Mouse (Mus musculus) liver, embryonic 11.5 days (tissue): ENCODE measurements around the gene Pah. TPM values are rescaled to one million over a fixed set of nuclear protein-coding genes. Genes with fewer than 3 reads are reported as not detected.

Experiments used
- ATAC-seq: fragments of 200-750 bp; cut with Nextera tagmentation; replicated peaks from 2 replicates; pipeline ENCODE4 v1.8.0; 2017; ENCODE audit warnings: moderate number of reproducible peaks, mild to moderate bottlenecking, moderate TSS enrichment, moderate library complexity; ENCODE audit not compliant: low FRiP score
- DNase-seq: peaks from one replicate; pipeline ENCODE4 v3.0.0-alpha.2; 2017; ENCODE audit warnings: low spot score
- H3K27ac ChIP-seq: fragments of 300-500 bp; sonication (generic); 2 replicates; pipeline ENCODE4 v1.5.1; 2014; ENCODE audit warnings: mild to moderate bottlenecking, low read depth, low read length, control low read depth
- H3K27me3 ChIP-seq: fragments of 300-500 bp; sonication (generic); replicated peaks from 2 replicates; pipeline ENCODE4 v1.6.1; 2014; ENCODE audit warnings: low read length, mixed read lengths; ENCODE audit not compliant: control insufficient read depth, insufficient read depth
- H3K36me3 ChIP-seq: fragments of 300-500 bp; sonication (generic); 2 replicates; pipeline ENCODE4 v1.6.1; 2014; ENCODE audit warnings: mild to moderate bottlenecking, low read length, moderate library complexity, mixed read lengths; ENCODE audit not compliant: control insufficient read depth, insufficient read depth
- H3K4me1 ChIP-seq: fragments of 300-500 bp; sonication (generic); replicated peaks from 2 replicates; pipeline ENCODE4 v1.6.1; 2014; ENCODE audit warnings: low read length, mixed read lengths; ENCODE audit not compliant: control insufficient read depth, insufficient read depth
- H3K4me2 ChIP-seq: fragments of 300-500 bp; sonication (generic); 2 replicates; pipeline ENCODE4 v1.6.1; 2014; ENCODE audit warnings: mild to moderate bottlenecking, control low read depth, moderate library complexity
- H3K4me3 ChIP-seq: fragments of 300-500 bp; sonication (generic); 2 replicates; pipeline ENCODE4 v1.5.1; 2014; ENCODE audit warnings: low read depth, low read length, control low read depth
- H3K9ac ChIP-seq: fragments of 300-500 bp; sonication (generic); 2 replicates; pipeline ENCODE4 v1.6.1; 2014; ENCODE audit warnings: low read depth, low read length, control low read depth
- H3K9me3 ChIP-seq: fragments of 300-500 bp; sonication (generic); 2 replicates; pipeline ENCODE4 v1.6.1; 2016; ENCODE audit warnings: low read length, inconsistent platforms, mixed read lengths; ENCODE audit not compliant: control insufficient read depth
- WGBS: fragments of 180-500 bp; shearing (Covaris S2); extraction: QIAGEN DNeasy Blood & Tissue Kit; methylation state at CpG from one replicate; pipeline ENCODE4 v1.1.7; 2014; 5-methylcytosine and 5-hydroxymethylcytosine counted together
- polyA plus RNA-seq: library from polyadenylated mRNA; unstranded; fragments of >200 nt; fragmentation: Nextera tagmentation; extraction: Ambion mirVana; gene quantifications from 2 replicates; pipeline ENCODE4 v1.2.1, GENCODE M21; 2014

The Pah gene
- polyA plus RNA-seq, 1 experiment from 2014 or later: 4.6 TPM

- H3K9ac ChIP-seq: no peak overlapping the region
- H3K36me3 ChIP-seq: no peaks in the 10 kb centered on the region
- DNase-seq (no peak), ATAC-seq (no peak)
- H3K4me1 ChIP-seq: no peaks in the 10 kb centered on the region
- no peak overlapping the region for H3K4me2 ChIP-seq
- WGBS: 44% methylated on average over 2 of the region's 2 CpGs
- H3K27me3 ChIP-seq: no peaks in the 10 kb centered on the region
- no peak overlapping the region for H3K27ac ChIP-seq
- no peaks in the 10 kb centered on the region for H3K9me3 ChIP-seq
- H3K4me3 ChIP-seq: no peak overlapping the region
Observed at GRCm38 (mm10) chr10:87593916-87594315, 72.3 kb downstream of the Pah start.

- 30% methylated on average over 5 of the region's 5 CpGs for WGBS
- H3K4me3 ChIP-seq: no peak overlapping the region
- no peak overlapping the region for H3K4me2 ChIP-seq
- H3K27me3 ChIP-seq: no peaks in the 10 kb centered on the region
- ATAC-seq (no peak), DNase-seq (no peak)
- no peaks in the 10 kb centered on the region for H3K36me3 ChIP-seq
- H3K9ac ChIP-seq: no peak overlapping the region
- no peaks in the 10 kb centered on the region for H3K9me3 ChIP-seq
- H3K4me1 ChIP-seq: no peaks in the 10 kb centered on the region
- no peak overlapping the region for H3K27ac ChIP-seq
Observed at GRCm38 (mm10) chr10:87596361-87597074, 74.9 kb downstream of the Pah start.

- no peak overlapping the region for H3K4me3 ChIP-seq
- no peak overlapping the region for H3K9ac ChIP-seq
- DNase-seq (no peak), ATAC-seq (no peak)
- H3K36me3 ChIP-seq: no peaks in the 10 kb centered on the region
- H3K27me3 ChIP-seq: no peaks in the 10 kb centered on the region
- no peaks in the 10 kb centered on the region for H3K4me1 ChIP-seq
- H3K27ac ChIP-seq: no peak overlapping the region
- no peaks in the 10 kb centered on the region for H3K9me3 ChIP-seq
- no peak overlapping the region for H3K4me2 ChIP-seq
- 66% methylated on average over 9 of the region's 9 CpGs for WGBS
Observed at GRCm38 (mm10) chr10:87597075-87597677, 75.6 kb downstream of the Pah start.

- no peaks in the 10 kb centered on the region for H3K4me1 ChIP-seq
- WGBS: 59% methylated on average over 1 of the region's 1 CpGs
- no peak for ATAC-seq
- no peak for DNase-seq
- H3K9me3 ChIP-seq: no peaks in the 10 kb centered on the region
- H3K27me3 ChIP-seq: no peaks in the 10 kb centered on the region
- H3K27ac ChIP-seq: no peak overlapping the region
- no peak overlapping the region for H3K4me3 ChIP-seq
- H3K36me3 ChIP-seq: no peaks in the 10 kb centered on the region
- no peak overlapping the region for H3K4me2 ChIP-seq
- H3K9ac ChIP-seq: no peak overlapping the region
Observed at GRCm38 (mm10) chr10:87602151-87602550, 80.6 kb downstream of the Pah start.

- Histone ChIP-seq H3K4me1 (no peaks in the 10 kb centered on the region), H3K36me3 (no peaks in the 10 kb centered on the region), H3K9ac (no peak overlapping the region), H3K27me3 (no peaks in the 10 kb centered on the region), H3K4me2 (no peak overlapping the region), H3K27ac (no peak overlapping the region), H3K9me3 (no peaks in the 10 kb centered on the region), H3K4me3 (no peak overlapping the region)
- DNase-seq (no peak), ATAC-seq (no peak)
- WGBS: 74% methylated on average over 1 of the region's 1 CpGs
Observed at GRCm38 (mm10) chr10:87625196-87625595, 103.6 kb downstream of the Pah start.

Other genes starting within 250 kb of the Pah start
- gene Ascl1, start 28.1 kb upstream of the Pah start, polyA plus RNA-seq: 0.78 and 0.91 TPM in 2 replicates